Comparison of ENCODE assay signal across 29 mouse cellular contexts in the genomic region with DNA sequence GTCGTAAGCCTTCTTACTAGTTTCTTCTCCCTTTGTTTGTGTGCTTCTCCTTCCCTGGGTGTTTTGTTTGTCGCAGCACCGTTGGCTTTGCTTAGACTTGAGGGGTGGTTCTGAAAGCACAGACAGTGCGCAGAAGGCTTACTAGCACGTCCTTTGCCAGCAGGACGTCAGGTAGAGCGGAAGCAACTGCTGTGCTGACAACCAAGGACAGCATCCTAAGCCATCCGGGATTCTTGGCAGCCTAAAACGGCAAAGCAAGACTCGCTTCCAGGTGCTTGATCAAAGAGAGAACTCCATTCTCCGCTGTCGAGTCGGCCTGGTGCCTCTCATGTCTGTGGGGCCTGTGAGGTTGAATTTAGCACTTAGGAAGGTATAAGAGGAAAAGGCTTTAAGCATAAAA. TPM values are rescaled to one million over a fixed set of nuclear protein-coding genes. Genes with fewer than 3 reads are reported as not detected.
DNase-seq lines count a peak whose midpoint lies in the region; ATAC-seq and TF ChIP-seq lines count a peak whose summit lies in the region.
"Had no signal": no experiment of that assay in that cellular context is flagged by ENCODE, and none has a peak within 500 bp of the region (broad histone marks: within the 10 kb centered on the region; RNA-seq: fewer than 3 reads in every experiment).

No protein-coding gene starts in this region.

- 79% methylated on average over 13 of the region's 13 CpGs for WGBS in forebrain, embryonic 14.5 days
- 80% methylated on average over 13 of the region's 13 CpGs for WGBS in forebrain, embryonic 10.5 days

- ATAC-seq in cerebellum, adult (ENCODE audit: insufficient number of reproducible peaks, low FRiP score, low TSS enrichment) = peak; percentile 64
- no peak for ATAC-seq in forebrain, embryonic 14.5 days
- ATAC-seq: activated CD4-positive, CD25-positive, alpha-beta regulatory T cell, adult 4 months; intestine, postnatal 0 days had no signal

- H3K4me2 ChIP-seq in forebrain, embryonic 14.5 days (ENCODE audit: low read length) = no peak overlapping the region
- H3K4me2 ChIP-seq: heart, embryonic 12.5 days; hindbrain, embryonic 14.5 days; limb, embryonic 15.5 days; liver, embryonic 13.5 days; neural tube, embryonic 15.5 days; stomach, embryonic 15.5 days had no signal

- DNase-seq in cerebellum, adult 11 months = no peak
- DNase-seq in forebrain, embryonic 14.5 days (ENCODE audit: low spot score) = peak; percentile 4
- DNase-seq in forebrain, embryonic 10.5 days (ENCODE audit: extremely low spot score, low spot score) = no peak
- DNase-seq in brain, adult 2 months (ENCODE audit: low read depth, low spot score) = peak; percentile 47
- no peak for DNase-seq in ovary, postnatal 36 days (ENCODE audit: low spot score)
- DNase-seq: adrenal gland, adult 2 months; cerebellum, postnatal 14 days; gastrocnemius, adult 2 months; gastrocnemius, postnatal 36 days; heart, adult 2 months; kidney, adult 9 months; kidney, postnatal 14 days; layer of hippocampus, adult 9-11 months; liver, embryonic 13.5 days; lung, adult 2 months; lung, postnatal 10 days; midbrain, embryonic 14.5 days; right cerebral cortex, postnatal 25 days had no signal

- peak; percentile 51; the same call in 1 of the 2 replicates for TF ChIP-seq EP300 in ES-Bruce4 (IDR thresholded peaks at IDR 0.05; ENCODE audit: insufficient read depth, low read depth, low read length)

- H3K27me3 ChIP-seq in forebrain, embryonic 14.5 days (replicated peaks; ENCODE audit: control insufficient read depth, insufficient read depth, low read length) = no peaks in the 10 kb centered on the region
- H3K27me3 ChIP-seq in forebrain, embryonic 10.5 days (ENCODE audit: poor library complexity, severe bottlenecking) = no peaks in the 10 kb centered on the region
- no peaks in the 10 kb centered on the region for H3K27me3 ChIP-seq in ES-Bruce4 (ENCODE audit: control insufficient read depth, insufficient read depth, low read length, poor library complexity, severe bottlenecking)
- H3K27me3 ChIP-seq: heart, embryonic 12.5 days; limb, embryonic 15.5 days; liver, embryonic 13.5 days; neural tube, embryonic 15.5 days; stomach, embryonic 15.5 days had no signal

- no peak for TF ChIP-seq CTCF in ES-Bruce4 (IDR thresholded peaks at IDR 0.05; ENCODE audit: low read depth, low read length)

- H3K9ac ChIP-seq in forebrain, embryonic 14.5 days (ENCODE audit: low read length) = no peak overlapping the region
- no peak overlapping the region for H3K9ac ChIP-seq in ES-Bruce4 (ENCODE audit: low read depth, poor library complexity, severe bottlenecking)
- H3K9ac ChIP-seq: heart, embryonic 12.5 days; hindbrain, embryonic 14.5 days; limb, embryonic 15.5 days; liver, embryonic 13.5 days; neural tube, embryonic 15.5 days; stomach, embryonic 15.5 days had no signal

- peaks cover 13% of the 10 kb centered on the region; the same call in 1 of the 2 replicates for H3K36me3 ChIP-seq in forebrain, embryonic 14.5 days (ENCODE audit: control insufficient read depth, insufficient read depth, low read length)
- peaks cover 37% of the 10 kb centered on the region for H3K36me3 ChIP-seq in forebrain, embryonic 10.5 days (replicated peaks)
- peaks cover 7% of the 10 kb centered on the region; the same call in 1 of the 2 replicates for H3K36me3 ChIP-seq in ES-Bruce4 (ENCODE audit: control insufficient read depth, insufficient read depth, low read length, poor library complexity, severe bottlenecking)

- no peaks in the 10 kb centered on the region for H3K9me3 ChIP-seq in forebrain, embryonic 14.5 days (replicated peaks; ENCODE audit: control insufficient read depth, low read length)
- H3K9me3 ChIP-seq in forebrain, embryonic 10.5 days = no peaks in the 10 kb centered on the region
- no peaks in the 10 kb centered on the region for H3K9me3 ChIP-seq in ES-Bruce4 (replicated peaks; ENCODE audit: control insufficient read depth, insufficient read depth, low read length, poor library complexity, severe bottlenecking)
- H3K9me3 ChIP-seq: heart, embryonic 12.5 days; limb, embryonic 10.5 days; limb, embryonic 15.5 days; liver, embryonic 13.5 days; neural tube, embryonic 15.5 days; stomach, embryonic 15.5 days had no signal

- H3K4me3 ChIP-seq in forebrain, embryonic 14.5 days (ENCODE audit: low read depth, low read length) = no peak overlapping the region
- no peak overlapping the region for H3K4me3 ChIP-seq in forebrain, embryonic 10.5 days
- H3K4me3 ChIP-seq in ES-Bruce4 (ENCODE audit: low read depth, low read length) = no peak overlapping the region
- H3K4me3 ChIP-seq: gastrocnemius, adult 2 months; heart, adult 2 months; heart, embryonic 12.5 days; limb, embryonic 10.5 days; limb, embryonic 15.5 days; liver, embryonic 13.5 days; neural tube, embryonic 15.5 days; stomach, embryonic 15.5 days had no signal

- peaks cover 4% of the 10 kb centered on the region; the same call in 1 of the 2 replicates for H3K4me1 ChIP-seq in forebrain, embryonic 14.5 days (ENCODE audit: control insufficient read depth, insufficient read depth, low read length)
- no peaks in the 10 kb centered on the region for H3K4me1 ChIP-seq in forebrain, embryonic 10.5 days
- no peaks in the 10 kb centered on the region for H3K4me1 ChIP-seq in ES-Bruce4 (ENCODE audit: control insufficient read depth, insufficient read depth, low read length)
- H3K4me1 ChIP-seq: limb, embryonic 10.5 days; neural tube, embryonic 15.5 days had no signal

- no peak for TF ChIP-seq POLR2A in ES-Bruce4 (IDR thresholded peaks at IDR 0.05; ENCODE audit: insufficient read depth, low read length)

- H3K27ac ChIP-seq in forebrain, embryonic 14.5 days (ENCODE audit: low read depth, low read length) = no peak overlapping the region
- H3K27ac ChIP-seq in forebrain, embryonic 10.5 days = no peak overlapping the region
- H3K27ac ChIP-seq in ES-Bruce4 (ENCODE audit: insufficient read depth, low read length) = no peak overlapping the region
- H3K27ac ChIP-seq: gastrocnemius, adult 2 months; heart, adult 2 months; hindbrain, embryonic 14.5 days; limb, embryonic 10.5 days; limb, embryonic 15.5 days; liver, embryonic 13.5 days; macrophage; neural tube, embryonic 15.5 days; stomach, embryonic 15.5 days had no signal

RNA-seq across cellular contexts. Expression of gene Nol10, which starts 44.9 kb away (rescaled TPM):
- 19.5 and 19.6 TPM in 2 replicates for polyA plus RNA-seq in forebrain, embryonic 14.5 days (2014; fragmentation: Nextera tagmentation; extraction: Ambion mirVana)
- polyA plus RNA-seq in forebrain, embryonic 10.5 days (2016; fragmentation: Nextera tagmentation; extraction: Ambion mirVana) = 44.1 and 45.1 TPM in 2 replicates
- polyA plus RNA-seq in ES-Bruce4 (2011; ENCODE audit: insufficient read depth, insufficient read length, low read depth, missing spikeins) = 60.5 and 61.6 TPM in 2 replicates

Comparison
In these comparisons a context has a peak if more than half of its experiments do, and no peak if none do; other contexts are left out.
1. DNase-seq: peak in forebrain, embryonic 14.5 days (single experiment) and brain, adult 2 months (single experiment); none in cerebellum, adult 11 months (single experiment), forebrain, embryonic 10.5 days (single experiment) and ovary, postnatal 36 days (single experiment).